Mouse (Mus musculus) kidney, adult 2 months (tissue): ENCODE measurements around the gene Nol3.

Source experiments
- CTCF ChIP-seq: fragments of 200-500 bp; conservative IDR thresholded peaks from 2 replicates; pipeline ENCODE4 v1.5.1; 2011; ENCODE audit warnings: low read depth, mild to moderate bottlenecking, control low read depth, low read length, moderate library complexity, mixed read lengths; ENCODE audit not compliant: insufficient read depth, insufficient read length
- POLR2A ChIP-seq: fragments of 200-500 bp; IDR thresholded peaks from one replicate; pipeline ENCODE4 v1.6.1; 2011; ENCODE audit warnings: low read depth, low read length, control low read depth

- TF ChIP-seq CTCF, result no peak
- TF ChIP-seq POLR2A, result no peak
These were observed 5.9 kb downstream of the Nol3 start for GRCm38 (mm10) chr8:105281821-105282220.
